Mouse (Mus musculus): ENCODE results near the gene Epn1. TPM values are rescaled to one million over a fixed set of nuclear protein-coding genes. Genes with fewer than 3 reads are reported as not detected.

The Epn1 gene
- total RNA-seq, 1 experiment = 51.8 TPM

GRCm38 (mm10) chr7:5058631-5059030, 21.4 kb upstream of the Epn1 start:
- TF ChIP-seq CHD2 (IDR thresholded peaks at IDR 0.05; ENCODE audit: low read depth, low read length) (no peak), ZNF384 (IDR thresholded peaks at IDR 0.05; ENCODE audit: low read depth, low read length) (no peak), HCFC1 (IDR thresholded peaks at IDR 0.05; ENCODE audit: borderline replicate concordance, insufficient read depth, low read length) (no peak), MAFK (IDR thresholded peaks at IDR 0.05; ENCODE audit: insufficient read depth, low read depth, low read length) (no peak), ZC3H11A (IDR thresholded peaks at IDR 0.05; ENCODE audit: borderline replicate concordance, low read depth, low read length) (no peak)
- peaks cover 0 to 11% of the 10 kb centered on the region in 2 experiments; a peak in 2 of 4 replicates for H3K4me1 ChIP-seq (ENCODE audit: control insufficient read depth in 2 of 2, insufficient read depth in 2 of 2, low read length in 2 of 2, poor library complexity in 1 of 2)

GRCm38 (mm10) chr7:5059421-5059820, 20.6 kb upstream of the Epn1 start:
- Histone ChIP-seq H3K9me3 (ENCODE audit: control insufficient read depth, insufficient read depth, low read depth, low read length) (no peaks in the 10 kb centered on the region), H3K9ac (ENCODE audit: insufficient read depth, low read depth, low read length, poor library complexity, severe bottlenecking) (no peak overlapping the region; the same call in 1 of the 2 replicates), H3K36me3 (ENCODE audit: control insufficient read depth, insufficient read depth, low read length, poor library complexity, severe bottlenecking) (peaks cover 2% of the 10 kb centered on the region; the same call in 1 of the 2 replicates), H3K4me1 (ENCODE audit: control insufficient read depth in 2 of 2, insufficient read depth in 2 of 2, low read length in 2 of 2, poor library complexity in 1 of 2) (peaks cover 0 to 10% of the 10 kb centered on the region in 2 experiments; a peak in 2 of 4 replicates), H3K4me3 (ENCODE audit: insufficient read depth in 1 of 2, low read depth in 1 of 2, low read length in 2 of 2, poor library complexity in 1 of 2, severe bottlenecking in 1 of 2) (no peak overlapping the region), H3K27ac (ENCODE audit: insufficient read depth, low read depth, low read length, poor library complexity, severe bottlenecking) (no peak overlapping the region)
- in situ Hi-C loops (cut with MboI; ENCODE audit: low sequenced_read_pairs in 2 of 2, unreplicated experiment in 2 of 2) = no loop called here
- no peak for DNase-seq (ENCODE audit: low read depth, low spot score)
- no peak for TF ChIP-seq ZNF384 (IDR thresholded peaks at IDR 0.05; ENCODE audit: low read depth, low read length)
- no peak for TF ChIP-seq MAFK (IDR thresholded peaks at IDR 0.05; ENCODE audit: insufficient read depth, low read depth, low read length)
- no peak for TF ChIP-seq HCFC1 (IDR thresholded peaks at IDR 0.05; ENCODE audit: borderline replicate concordance, insufficient read depth, low read length)
- TF ChIP-seq ZC3H11A (IDR thresholded peaks at IDR 0.05; ENCODE audit: borderline replicate concordance, low read depth, low read length) = no peak
- no peak for TF ChIP-seq CHD2 (IDR thresholded peaks at IDR 0.05; ENCODE audit: low read depth, low read length)

More at GRCm38 (mm10) chr7:5058631-5059030, 21.4 kb upstream of the Epn1 start:
- H3K9ac ChIP-seq (ENCODE audit: insufficient read depth, low read depth, low read length, poor library complexity, severe bottlenecking) = no peak overlapping the region
- H3K27ac ChIP-seq (ENCODE audit: insufficient read depth, low read depth, low read length, poor library complexity, severe bottlenecking) = no peak overlapping the region
- peaks cover 2% of the 10 kb centered on the region; the same call in 1 of the 2 replicates for H3K36me3 ChIP-seq (ENCODE audit: control insufficient read depth, insufficient read depth, low read length, poor library complexity, severe bottlenecking)
- in situ Hi-C loops (cut with MboI; ENCODE audit: low sequenced_read_pairs in 2 of 2, unreplicated experiment in 2 of 2) = no loop called here
- no peaks in the 10 kb centered on the region for H3K9me3 ChIP-seq (ENCODE audit: control insufficient read depth, insufficient read depth, low read depth, low read length)
- H3K4me3 ChIP-seq (ENCODE audit: insufficient read depth in 1 of 2, low read depth in 1 of 2, low read length in 2 of 2, poor library complexity in 1 of 2, severe bottlenecking in 1 of 2) = no peak overlapping the region
- DNase-seq (ENCODE audit: low read depth, low spot score) = no peak

GRCm38 (mm10) chr7:5060239-5060731, 19.8 kb upstream of the Epn1 start:
- DNase-seq (ENCODE audit: low read depth, low spot score) = no peak
- Histone ChIP-seq H3K9ac (ENCODE audit: insufficient read depth, low read depth, low read length, poor library complexity, severe bottlenecking) (peak overlapping the region; percentile 99), H3K9me3 (ENCODE audit: control insufficient read depth, insufficient read depth, low read depth, low read length) (no peaks in the 10 kb centered on the region), H3K4me1 (ENCODE audit: control insufficient read depth in 2 of 2, insufficient read depth in 2 of 2, low read length in 2 of 2, poor library complexity in 1 of 2) (peaks cover 0 to 11% of the 10 kb centered on the region in 2 experiments; a peak in 2 of 4 replicates), H3K27ac (ENCODE audit: insufficient read depth, low read depth, low read length, poor library complexity, severe bottlenecking) (peak overlapping the region; percentile 99), H3K4me3 (ENCODE audit: insufficient read depth in 1 of 2, low read depth in 1 of 2, low read length in 2 of 2, poor library complexity in 1 of 2, severe bottlenecking in 1 of 2) (peak overlapping the region; percentile 86 to 94), H3K36me3 (ENCODE audit: control insufficient read depth, insufficient read depth, low read length, poor library complexity, severe bottlenecking) (peaks cover 3% of the 10 kb centered on the region; the same call in 1 of the 2 replicates)
- TF ChIP-seq CHD2 (IDR thresholded peaks at IDR 0.05; ENCODE audit: low read depth, low read length) = no peak
- in situ Hi-C loops (cut with MboI; ENCODE audit: low sequenced_read_pairs in 2 of 2, unreplicated experiment in 2 of 2) = no loop called here

- in situ Hi-C loops (cut with MboI; ENCODE audit: low sequenced_read_pairs in 2 of 2, unreplicated experiment in 2 of 2) = no loop called here
- H3K9ac ChIP-seq (ENCODE audit: insufficient read depth, low read depth, low read length, poor library complexity, severe bottlenecking) = peak overlapping the region; percentile 99
- peaks cover 7% of the 10 kb centered on the region; the same call in 1 of the 2 replicates for H3K36me3 ChIP-seq (ENCODE audit: control insufficient read depth, insufficient read depth, low read length, poor library complexity, severe bottlenecking)
- H3K4me1 ChIP-seq (ENCODE audit: control insufficient read depth in 2 of 2, insufficient read depth in 2 of 2, low read length in 2 of 2, poor library complexity in 1 of 2) = peaks cover 0 to 16% of the 10 kb centered on the region in 2 experiments; a peak in 3 of 4 replicates
- peak overlapping the region; percentile 99 for H3K27ac ChIP-seq (ENCODE audit: insufficient read depth, low read depth, low read length, poor library complexity, severe bottlenecking)
- TF ChIP-seq MAFK (IDR thresholded peaks at IDR 0.05; ENCODE audit: insufficient read depth, low read depth, low read length) (no peak), CHD2 (IDR thresholded peaks at IDR 0.05; ENCODE audit: low read depth, low read length) (no peak), HCFC1 (IDR thresholded peaks at IDR 0.05; ENCODE audit: borderline replicate concordance, insufficient read depth, low read length) (peak; percentile 29; the same call in 1 of the 2 replicates)
- peak overlapping the region; percentile 86 to 94 for H3K4me3 ChIP-seq (ENCODE audit: insufficient read depth in 1 of 2, low read depth in 1 of 2, low read length in 2 of 2, poor library complexity in 1 of 2, severe bottlenecking in 1 of 2)
- no peaks in the 10 kb centered on the region for H3K9me3 ChIP-seq (ENCODE audit: control insufficient read depth, insufficient read depth, low read depth, low read length)
- peak; percentile 96 for DNase-seq (ENCODE audit: low read depth, low spot score)
Measured at GRCm38 (mm10) chr7:5060944-5061773, 18.9 kb upstream of the Epn1 start.
